Mouse (Mus musculus) E14TG2a.4 (cell line): ENCODE measurements at regions not wholly inside any gene's neighbourhood (a gene's known extent, or its start where the extent isn't known, plus 50 kb on each side); places are given as distances from the start of the nearest gene placed in this dataset.

ENCODE experiments used
- CTCF ChIP-seq: conservative IDR thresholded peaks from 2 replicates; pipeline ENCODE4 v1.5.1; 2014; ENCODE audit warnings: low read length
- NANOG ChIP-seq: IDR thresholded peaks from 2 replicates; pipeline ENCODE4 v1.6.1; 2014; ENCODE audit warnings: borderline replicate concordance, low read length, mixed read lengths
- POU5F1 ChIP-seq: IDR thresholded peaks from 2 replicates; pipeline ENCODE4 v1.6.1; 2014; ENCODE audit warnings: low read length, borderline replicate concordance

GRCm38 (mm10) chr10:99556353-99557036, 203.0 kb downstream of the Csl start:
- TF ChIP-seq CTCF (no peak), NANOG (no peak), POU5F1 (no peak)
